Mouse (Mus musculus) stomach, postnatal 0 days (tissue): ENCODE results near the gene Tmem26.

Experiments
- CTCF ChIP-seq: IDR thresholded peaks from 2 replicates; pipeline ENCODE4 v1.5.1; 2016; ENCODE audit warnings: antibody characterized with exemption, low read depth, mild to moderate bottlenecking, moderate library complexity
- EP300 ChIP-seq: optimal IDR thresholded peaks from 2 replicates; pipeline ENCODE3; 2016; ENCODE audit warnings: antibody characterized with exemption

DNA sequence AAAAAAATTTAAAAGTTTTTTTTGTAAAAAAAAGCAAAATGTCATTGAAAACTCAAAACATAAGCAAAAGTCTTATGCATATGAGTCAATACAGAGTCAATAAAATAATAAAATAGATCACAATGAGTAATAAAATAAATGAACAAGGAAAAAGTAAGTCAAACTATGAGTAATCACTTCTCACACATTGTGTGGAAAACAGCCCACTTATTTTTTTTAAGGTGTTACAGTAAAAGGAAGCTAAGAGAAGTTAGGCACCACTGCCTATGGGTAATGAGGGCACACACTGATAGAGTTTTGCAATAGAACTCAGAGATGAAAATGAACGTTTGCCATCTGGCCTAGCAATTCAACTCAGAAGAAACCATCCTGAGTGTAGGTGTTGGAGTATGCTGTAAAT lies 61.0 kb downstream of the Tmem26 start:
- TF ChIP-seq CTCF (no peak), EP300 (no peak)
